Mouse (Mus musculus) bone marrow, adult 2 months (tissue): ENCODE data around the gene Mfsd14a.

Experiments
- CTCF ChIP-seq: fragments of 200-500 bp; IDR thresholded peaks from 2 replicates; pipeline ENCODE4 v1.5.1; 2011; ENCODE audit warnings: low read length, control low read depth; ENCODE audit not compliant: control insufficient read depth, insufficient read depth
- POLR2A ChIP-seq: fragments of 200-500 bp; IDR thresholded peaks from 2 replicates; pipeline ENCODE4 v1.6.1; 2011; ENCODE audit warnings: low read depth, mild to moderate bottlenecking, control low read depth, low read length, borderline replicate concordance; ENCODE audit not compliant: control insufficient read depth

GRCm38 (mm10) chr3:116637693-116638476, 24.6 kb downstream of the Mfsd14a start:
- TF ChIP-seq POLR2A = no peak
- TF ChIP-seq CTCF = no peak
